Mouse (Mus musculus): ENCODE results near the gene Ssh3. TPM values are rescaled to one million over a fixed set of nuclear protein-coding genes. Genes with fewer than 3 reads are reported as not detected.

Ssh3 gene
- polyA plus RNA-seq, 1 experiment from 2014 or later, result 22.7 TPM

DNA sequence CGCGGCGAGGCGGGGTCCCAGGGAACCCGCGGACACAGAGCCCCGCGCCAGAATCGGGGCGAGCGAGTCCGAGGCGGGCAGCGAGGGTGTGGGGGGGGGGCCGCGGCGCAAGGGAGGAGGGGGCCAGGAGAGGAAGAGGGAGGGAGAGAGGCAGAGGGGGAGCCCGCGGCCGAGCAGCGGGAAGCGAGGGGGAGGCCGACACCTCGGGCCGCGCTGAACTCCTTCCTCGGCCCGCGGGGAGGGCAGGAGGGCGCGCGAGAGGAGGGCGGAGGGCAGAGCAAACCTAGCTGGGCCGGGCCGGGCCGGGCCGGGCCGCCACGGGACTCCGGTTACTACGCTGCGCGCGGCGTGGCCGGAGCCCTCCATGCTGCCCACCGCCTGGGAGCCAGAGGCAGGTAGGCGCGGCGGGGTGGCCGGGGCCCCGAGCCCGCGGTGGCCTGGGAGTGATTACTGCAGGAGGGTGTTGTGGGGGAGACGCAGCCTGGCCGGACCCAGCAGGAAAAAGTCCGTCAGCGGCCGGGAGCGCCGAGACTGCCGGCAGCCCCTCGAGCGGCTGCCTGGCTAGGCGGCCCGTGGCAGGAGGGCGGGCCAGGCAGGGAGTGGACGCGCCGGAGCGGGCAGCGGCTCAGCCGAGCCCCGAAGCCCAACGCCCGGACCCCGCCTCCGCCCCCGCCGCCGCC lies 54.1 kb downstream of the Ssh3 start:
- ATAC-seq (peak; percentile 51), DNase-seq (ENCODE audit: low spot score) (peak; percentile 71)
- WGBS, result 1% methylated on average over 21 of the region's 81 CpGs

GRCm38 (mm10) chr19:4214071-4214770 lies 54.8 kb downstream of the Ssh3 start, which contains the start of the genes Clcf1 and AC109138.7:
TSS of gene Clcf1 (plus strand) at chr19:4214238.
TSS of gene AC109138.7 (plus strand) at chr19:4214357.
- Histone ChIP-seq H3K4me3 (ENCODE audit: low read depth, low read length) (peak within 1 kb of the TSS; percentile 79), H3K9me3 (ENCODE audit: low read length) (no peaks in the 10 kb centered on the region), H3K27ac (ENCODE audit: low read length) (peak within 1 kb of the TSS; percentile 90), H3K4me2 (replicated peaks; ENCODE audit: low read depth, low read length) (peak within 1 kb of the TSS; percentile 99), H3K36me3 (ENCODE audit: insufficient read depth, low read length) (no peaks in the 10 kb centered on the region), H3K4me1 (ENCODE audit: insufficient read depth, low read depth, low read length) (peaks cover 21% of the 10 kb centered on the region), H3K9ac (replicated peaks; ENCODE audit: low read depth) (peak within 1 kb of the TSS; percentile 90), H3K27me3 (replicated peaks; ENCODE audit: insufficient read depth, low read length) (no peaks in the 10 kb centered on the region)
- WGBS, result 1% methylated on average over 36 of the region's 49 CpGs
- TF ChIP-seq EP300 (IDR thresholded peaks at IDR 0.05), result no peak
- no peak for TF ChIP-seq CTCF (IDR thresholded peaks at IDR 0.05)
- DNase-seq (ENCODE audit: low spot score) (peak; percentile 72), ATAC-seq (peak; percentile 65)

More for the DNA sequence above, 54.1 kb downstream of the Ssh3 start:
- Histone ChIP-seq H3K4me2 (replicated peaks; ENCODE audit: low read depth, low read length) (peak overlapping the region; percentile 99), H3K27ac (ENCODE audit: low read length) (peak overlapping the region; percentile 90), H3K4me1 (ENCODE audit: insufficient read depth, low read depth, low read length) (peaks cover 23% of the 10 kb centered on the region), H3K9ac (replicated peaks; ENCODE audit: low read depth) (peak overlapping the region; percentile 90), H3K9me3 (ENCODE audit: low read length) (no peaks in the 10 kb centered on the region), H3K4me3 (ENCODE audit: low read depth, low read length) (peak overlapping the region; percentile 79), H3K36me3 (ENCODE audit: insufficient read depth, low read length) (no peaks in the 10 kb centered on the region), H3K27me3 (replicated peaks; ENCODE audit: insufficient read depth, low read length) (no peaks in the 10 kb centered on the region)
- no peak for TF ChIP-seq CTCF (IDR thresholded peaks at IDR 0.05)
- TF ChIP-seq EP300 (IDR thresholded peaks at IDR 0.05), result no peak

GRCm38 (mm10) chr19:4213524-4213974 lies 55.4 kb downstream of the Ssh3 start:
- DNase-seq (ENCODE audit: low spot score) (peak; percentile 88), ATAC-seq (peak; percentile 68)
- no peaks in the 10 kb centered on the region for H3K36me3 ChIP-seq (ENCODE audit: insufficient read depth, low read length)
- no peaks in the 10 kb centered on the region for H3K9me3 ChIP-seq (ENCODE audit: low read length)
- 13% methylated on average over 9 of the region's 9 CpGs for WGBS
- no peaks in the 10 kb centered on the region for H3K27me3 ChIP-seq (replicated peaks; ENCODE audit: insufficient read depth, low read length)
- H3K9ac ChIP-seq (replicated peaks; ENCODE audit: low read depth), result peak overlapping the region; percentile 90; the same call in 1 of the 2 replicates
- H3K4me1 ChIP-seq (ENCODE audit: insufficient read depth, low read depth, low read length), result peaks cover 21% of the 10 kb centered on the region
- peak overlapping the region; percentile 79; the same call in 1 of the 2 replicates for H3K4me3 ChIP-seq (ENCODE audit: low read depth, low read length)
- TF ChIP-seq CTCF (IDR thresholded peaks at IDR 0.05) (no peak), EP300 (IDR thresholded peaks at IDR 0.05) (peak; percentile 42)
- peak overlapping the region; percentile 99 for H3K4me2 ChIP-seq (replicated peaks; ENCODE audit: low read depth, low read length)
- peak overlapping the region; percentile 90 for H3K27ac ChIP-seq (ENCODE audit: low read length)

GRCm38 (mm10) chr19:4211891-4212588 lies 56.9 kb downstream of the Ssh3 start:
- 70% methylated on average over 4 of the region's 4 CpGs for WGBS

More at GRCm38 (mm10) chr19:4211891-4212588, 56.9 kb downstream of the Ssh3 start:
- no peak overlapping the region for H3K27ac ChIP-seq (ENCODE audit: low read length)
- no peak overlapping the region for H3K4me2 ChIP-seq (replicated peaks; ENCODE audit: low read depth, low read length)
- DNase-seq (ENCODE audit: low spot score) (no peak), ATAC-seq (no peak)
- no peaks in the 10 kb centered on the region for H3K9me3 ChIP-seq (ENCODE audit: low read length)
- no peak overlapping the region for H3K4me3 ChIP-seq (ENCODE audit: low read depth, low read length)
- H3K4me1 ChIP-seq (ENCODE audit: insufficient read depth, low read depth, low read length), result peaks cover 17% of the 10 kb centered on the region
- no peaks in the 10 kb centered on the region for H3K27me3 ChIP-seq (replicated peaks; ENCODE audit: insufficient read depth, low read length)
- no peaks in the 10 kb centered on the region for H3K36me3 ChIP-seq (ENCODE audit: insufficient read depth, low read length)
- H3K9ac ChIP-seq (replicated peaks; ENCODE audit: low read depth), result no peak overlapping the region
- no peak for TF ChIP-seq EP300 (IDR thresholded peaks at IDR 0.05)
- TF ChIP-seq CTCF (IDR thresholded peaks at IDR 0.05), result no peak

Small RNA genes lying within 50 kb of the gene (microRNA-seq; reads per million reads assigned to microRNA genes)
- gene Gm26115 (not detected), gene Mir6985 (0.73 reads per million)

Other genes with a start within 250 kb of the Ssh3 start
- 273 and 288 TPM in 2 replicates for gene Gstp1, start 231.2 kb downstream of the Ssh3 start, polyA plus RNA-seq (2015; fragmentation: Nextera tagmentation; extraction: Ambion mirVana)
- gene Gstp2, start 223.2 kb downstream of the Ssh3 start, polyA plus RNA-seq (2015; fragmentation: Nextera tagmentation; extraction: Ambion mirVana), result 6.3 and 7.3 TPM in 2 replicates
- gene Gstp3, start 209.6 kb downstream of the Ssh3 start, polyA plus RNA-seq (2015; fragmentation: Nextera tagmentation; extraction: Ambion mirVana), result 6.5 and 6.9 TPM in 2 replicates
- not detected in 2 replicates for gene Cabp2, start 187.6 kb downstream of the Ssh3 start, polyA plus RNA-seq (2015; fragmentation: Nextera tagmentation; extraction: Ambion mirVana)
- 154 and 164 TPM in 2 replicates for gene Cdk2ap2, start 172.0 kb downstream of the Ssh3 start, polyA plus RNA-seq (2015; fragmentation: Nextera tagmentation; extraction: Ambion mirVana)
- gene Pitpnm1, start 169.2 kb downstream of the Ssh3 start, polyA plus RNA-seq (2015; fragmentation: Nextera tagmentation; extraction: Ambion mirVana), result 17.0 and 18.9 TPM in 2 replicates
- gene Aip, start 143.3 kb downstream of the Ssh3 start, polyA plus RNA-seq (2015; fragmentation: Nextera tagmentation; extraction: Ambion mirVana), result 78.5 and 82.1 TPM in 2 replicates
- not detected in 2 replicates for gene Gpr152, start 129.4 kb downstream of the Ssh3 start, polyA plus RNA-seq (2015; fragmentation: Nextera tagmentation; extraction: Ambion mirVana)
- 0.08 and 0.10 TPM in 2 replicates for gene Cabp4, start 125.1 kb downstream of the Ssh3 start, polyA plus RNA-seq (2015; fragmentation: Nextera tagmentation; extraction: Ambion mirVana)
- 183 and 192 TPM in 2 replicates for gene Coro1b, start 120.6 kb downstream of the Ssh3 start, polyA plus RNA-seq (2015; fragmentation: Nextera tagmentation; extraction: Ambion mirVana)
- gene Ptprcap, start 115.6 kb downstream of the Ssh3 start, polyA plus RNA-seq (2015; fragmentation: Nextera tagmentation; extraction: Ambion mirVana), result 3.4 and 3.7 TPM in 2 replicates
- 28.4 and 35.1 TPM in 2 replicates for gene Rps6kb2, start 105.8 kb downstream of the Ssh3 start, polyA plus RNA-seq (2015; fragmentation: Nextera tagmentation; extraction: Ambion mirVana)
- 1.8 and 2.6 TPM in 2 replicates for gene Carns1, start 93.7 kb downstream of the Ssh3 start, polyA plus RNA-seq (2015; fragmentation: Nextera tagmentation; extraction: Ambion mirVana)
- gene Tbc1d10c, start 77.9 kb downstream of the Ssh3 start, polyA plus RNA-seq (2015; fragmentation: Nextera tagmentation; extraction: Ambion mirVana), result 3.9 and 4.5 TPM in 2 replicates
- 619 and 631 TPM in 2 replicates for gene Ppp1ca, start 77.1 kb downstream of the Ssh3 start, polyA plus RNA-seq (2015; fragmentation: Nextera tagmentation; extraction: Ambion mirVana)
- 14.1 and 14.3 TPM in 2 replicates for gene Rad9a, start 67.5 kb downstream of the Ssh3 start, polyA plus RNA-seq (2015; fragmentation: Nextera tagmentation; extraction: Ambion mirVana)
- 7.6 and 8.0 TPM in 2 replicates for gene Clcf1, start 54.9 kb downstream of the Ssh3 start, polyA plus RNA-seq (2015; fragmentation: Nextera tagmentation; extraction: Ambion mirVana)
- not detected in 2 replicates for gene AC109138.7, start 54.8 kb downstream of the Ssh3 start, polyA plus RNA-seq (2015; fragmentation: Nextera tagmentation; extraction: Ambion mirVana)
- 58.6 and 63.6 TPM in 2 replicates for gene Pold4, start 37.3 kb downstream of the Ssh3 start, polyA plus RNA-seq (2015; fragmentation: Nextera tagmentation; extraction: Ambion mirVana)
- 2.0 and 2.6 TPM in 2 replicates for gene Ankrd13d, start 14.0 kb upstream of the Ssh3 start, polyA plus RNA-seq (2015; fragmentation: Nextera tagmentation; extraction: Ambion mirVana)
- 13.9 and 14.0 TPM in 2 replicates for gene Grk2, start 37.0 kb upstream of the Ssh3 start, polyA plus RNA-seq (2015; fragmentation: Nextera tagmentation; extraction: Ambion mirVana)
- gene Kdm2a, start 129.1 kb upstream of the Ssh3 start, polyA plus RNA-seq (2015; fragmentation: Nextera tagmentation; extraction: Ambion mirVana), result 16.5 and 18.5 TPM in 2 replicates
- 25.0 and 25.1 TPM in 2 replicates for gene Rhod, start 170.3 kb upstream of the Ssh3 start, polyA plus RNA-seq (2015; fragmentation: Nextera tagmentation; extraction: Ambion mirVana)
- gene Syt12, start 208.3 kb upstream of the Ssh3 start, polyA plus RNA-seq (2015; fragmentation: Nextera tagmentation; extraction: Ambion mirVana), result 1.0 and 1.3 TPM in 2 replicates
- 0.12 and 0.20 TPM in 2 replicates for gene 2010003K11Rik, start 229.4 kb upstream of the Ssh3 start, polyA plus RNA-seq (2015; fragmentation: Nextera tagmentation; extraction: Ambion mirVana)
- 38.6 and 40.9 TPM in 2 replicates for gene Pcx, start 241.3 kb upstream of the Ssh3 start, polyA plus RNA-seq (2015; fragmentation: Nextera tagmentation; extraction: Ambion mirVana)

All from lung, postnatal 0 days (tissue).